Mouse (Mus musculus) myocyte (in vitro differentiated cells): ENCODE results near the gene Pex11g. TPM values are rescaled to one million over a fixed set of nuclear protein-coding genes. Genes with fewer than 3 reads are reported as not detected.

Experiments used
- H3K27me3 ChIP-seq: one replicate; pipeline ENCODE4 v1.6.1; 2011; ENCODE audit not compliant: control insufficient read depth, insufficient read depth, insufficient read length
- H3K36me3 ChIP-seq: one replicate; pipeline ENCODE4 v1.6.1; 2011; ENCODE audit not compliant: control insufficient read depth, insufficient read depth
- H3K4me2 ChIP-seq: one replicate; pipeline ENCODE4 v1.6.1; 2011; ENCODE audit warnings: low read depth, control low read depth
- H3K4me3 ChIP-seq: one replicate; pipeline ENCODE4 v1.5.1; 2011; ENCODE audit warnings: mild to moderate bottlenecking, control low read depth, moderate library complexity
- H3K79me2 ChIP-seq: one replicate; pipeline ENCODE4 v1.6.1; 2011; ENCODE audit not compliant: control insufficient read depth, insufficient read depth
- H3ac ChIP-seq: one replicate; pipeline ENCODE4 v1.6.1; 2011; ENCODE audit not compliant: control insufficient read depth, insufficient read length
- CEBPB ChIP-seq: IDR thresholded peaks from 2 replicates; pipeline ENCODE4 v1.6.1; 2011; ENCODE audit warnings: mild to moderate bottlenecking, moderate library complexity; ENCODE audit not compliant: poor library complexity, insufficient read depth, severe bottlenecking
- E2F4 ChIP-seq: IDR thresholded peaks from one replicate; pipeline ENCODE4 v1.6.1; 2011; ENCODE audit warnings: mild to moderate bottlenecking, control low read depth, moderate library complexity; ENCODE audit not compliant: insufficient read depth
- MAX ChIP-seq: IDR thresholded peaks from one replicate; pipeline ENCODE4 v1.6.1; 2011; ENCODE audit warnings: low read depth, mild to moderate bottlenecking, control low read depth
- MYOD1 ChIP-seq, 3 experiments: IDR thresholded peaks; one replicate each; pipeline ENCODE4 v1.6.1; 2011; ENCODE audit warnings: control low read depth in 2 of 3, low read depth in 2 of 3, mild to moderate bottlenecking in 2 of 3, moderate library complexity in 1 of 3; ENCODE audit not compliant: insufficient read length in 2 of 3, control insufficient read depth in 1 of 3
- MYOG ChIP-seq, 3 experiments: IDR thresholded peaks; one replicate each; pipeline ENCODE4 v1.6.1; 2011; ENCODE audit warnings: control low read depth in 2 of 3, low read depth in 2 of 3, mild to moderate bottlenecking in 2 of 3; ENCODE audit not compliant: insufficient read length in 2 of 3, control insufficient read depth in 1 of 3, insufficient read depth in 1 of 3
- POLR2A ChIP-seq: IDR thresholded peaks from one replicate; pipeline ENCODE4 v1.6.1; 2011; ENCODE audit warnings: low read depth, mild to moderate bottlenecking, control low read depth, moderate library complexity; ENCODE audit not compliant: insufficient read length
- POLR2AphosphoS2 ChIP-seq: IDR thresholded peaks from one replicate; pipeline ENCODE4 v1.6.1; 2011; ENCODE audit warnings: low read depth, control low read depth; ENCODE audit not compliant: insufficient read length
- REST ChIP-seq: IDR thresholded peaks from one replicate; pipeline ENCODE4 v1.6.1; 2011; ENCODE audit warnings: mild to moderate bottlenecking, control low read depth, moderate library complexity; ENCODE audit not compliant: insufficient read depth, insufficient read length
- SRF ChIP-seq: IDR thresholded peaks from one replicate; pipeline ENCODE4 v1.6.1; 2011; ENCODE audit warnings: low read depth; ENCODE audit not compliant: control insufficient read depth, insufficient read length
- TCF12 ChIP-seq: IDR thresholded peaks from one replicate; pipeline ENCODE4 v1.6.1; 2011; ENCODE audit warnings: mild to moderate bottlenecking, control low read depth; ENCODE audit not compliant: poor library complexity, insufficient read depth, severe bottlenecking
- TCF3 ChIP-seq: IDR thresholded peaks from one replicate; pipeline ENCODE4 v1.6.1; 2011; ENCODE audit warnings: low read depth, control low read depth; ENCODE audit not compliant: insufficient read length
- USF1 ChIP-seq: IDR thresholded peaks from one replicate; pipeline ENCODE4 v1.6.1; 2011; ENCODE audit warnings: low read depth, mild to moderate bottlenecking, control low read depth, moderate library complexity
- polyA plus RNA-seq: library from polyadenylated mRNA; unstranded; fragments of >200 nt; fragmentation: generic; extraction: Trizol; gene quantifications from one replicate; pipeline ENCODE4 v1.2.1, GENCODE M21; 2012; ENCODE audit warnings: missing spikeins

Gene Pex11g
- polyA plus RNA-seq, 1 experiment = 5.5 TPM

- TF ChIP-seq POLR2AphosphoS2 = no peak
- no peak for TF ChIP-seq TCF3
- no peak for TF ChIP-seq USF1
- TF ChIP-seq E2F4 = no peak
- TF ChIP-seq MYOG (IDR thresholded peaks at IDR 0.05; ENCODE audit: control insufficient read depth in 1 of 3, insufficient read depth in 1 of 3, insufficient read length in 2 of 3, low read depth in 2 of 3) = no peak
- TF ChIP-seq MAX = no peak
- TF ChIP-seq REST = no peak
- TF ChIP-seq SRF = no peak
- no peak for TF ChIP-seq POLR2A
- no peak for TF ChIP-seq CEBPB
- no peak for TF ChIP-seq MYOD1 (IDR thresholded peaks at IDR 0.05; ENCODE audit: control insufficient read depth in 1 of 3, insufficient read length in 2 of 3, low read depth in 2 of 3)
- TF ChIP-seq TCF12 = no peak
- Histone ChIP-seq H3K79me2 (no peaks in the 10 kb centered on the region), H3K4me3 (peak overlapping the region; percentile 39), H3K27me3 (no peaks in the 10 kb centered on the region), H3ac (peak overlapping the region; percentile 25), H3K36me3 (no peaks in the 10 kb centered on the region), H3K4me2 (peak overlapping the region; percentile 81)
Observed at GRCm38 (mm10) chr8:3467886-3468545, 536 bp upstream of the Pex11g start.

- Histone ChIP-seq H3K4me3 (no peak overlapping the region), H3K79me2 (no peaks in the 10 kb centered on the region), H3K36me3 (no peaks in the 10 kb centered on the region), H3ac (no peak overlapping the region), H3K4me2 (peak overlapping the region; percentile 29), H3K27me3 (no peaks in the 10 kb centered on the region)
- no peak for TF ChIP-seq CEBPB
- TF ChIP-seq MAX = no peak
- TF ChIP-seq SRF = no peak
- TF ChIP-seq REST = no peak
- no peak for TF ChIP-seq POLR2AphosphoS2
- TF ChIP-seq E2F4 = no peak
- TF ChIP-seq MYOD1 (IDR thresholded peaks at IDR 0.05; ENCODE audit: control insufficient read depth in 1 of 3, insufficient read length in 2 of 3, low read depth in 2 of 3) = peak; percentile 58 to 95 (median 95)
- TF ChIP-seq USF1 = no peak
- TF ChIP-seq POLR2A = no peak
- peak; percentile 88 for TF ChIP-seq TCF3
- peak; percentile 74 to 93 (median 90) for TF ChIP-seq MYOG (IDR thresholded peaks at IDR 0.05; ENCODE audit: control insufficient read depth in 1 of 3, insufficient read depth in 1 of 3, insufficient read length in 2 of 3, low read depth in 2 of 3)
- peak; percentile 93 for TF ChIP-seq TCF12
Observed at GRCm38 (mm10) chr8:3464309-3464708, 3.2 kb downstream of the Pex11g start.

- H3K4me3 ChIP-seq = no peak overlapping the region
- no peak overlapping the region for H3K4me2 ChIP-seq
- H3ac ChIP-seq = no peak overlapping the region
- no peaks in the 10 kb centered on the region for H3K36me3 ChIP-seq
- no peaks in the 10 kb centered on the region for H3K79me2 ChIP-seq
- TF ChIP-seq TCF12 (no peak), REST (no peak), POLR2AphosphoS2 (no peak), POLR2A (no peak), USF1 (no peak), SRF (no peak), TCF3 (no peak), E2F4 (no peak), MYOG (IDR thresholded peaks at IDR 0.05; ENCODE audit: control insufficient read depth in 1 of 3, insufficient read depth in 1 of 3, insufficient read length in 2 of 3, low read depth in 2 of 3) (no peak), CEBPB (no peak), MYOD1 (IDR thresholded peaks at IDR 0.05; ENCODE audit: control insufficient read depth in 1 of 3, insufficient read length in 2 of 3, low read depth in 2 of 3) (no peak), MAX (no peak)
- no peaks in the 10 kb centered on the region for H3K27me3 ChIP-seq
Observed at GRCm38 (mm10) chr8:3463248-3463647, 4.2 kb downstream of the Pex11g start.

GRCm38 (mm10) chr8:3451992-3452391 is 15.5 kb downstream of the Pex11g start:
- Histone ChIP-seq H3ac (no peak overlapping the region), H3K27me3 (no peaks in the 10 kb centered on the region), H3K4me2 (no peak overlapping the region), H3K4me3 (no peak overlapping the region), H3K79me2 (no peaks in the 10 kb centered on the region), H3K36me3 (peaks cover 12% of the 10 kb centered on the region)
- TF ChIP-seq TCF3 (no peak), MYOD1 (IDR thresholded peaks at IDR 0.05; ENCODE audit: control insufficient read depth in 1 of 3, insufficient read length in 2 of 3, low read depth in 2 of 3) (no peak), REST (no peak), CEBPB (no peak), MAX (no peak), SRF (no peak), USF1 (no peak), TCF12 (no peak), POLR2AphosphoS2 (no peak)

GRCm38 (mm10) chr8:3450670-3451069 is 16.8 kb downstream of the Pex11g start:
- Histone ChIP-seq H3K4me3 (no peak overlapping the region), H3ac (no peak overlapping the region), H3K27me3 (no peaks in the 10 kb centered on the region), H3K79me2 (no peaks in the 10 kb centered on the region), H3K36me3 (peaks cover 12% of the 10 kb centered on the region), H3K4me2 (no peak overlapping the region)
- TF ChIP-seq POLR2A (no peak), MYOG (IDR thresholded peaks at IDR 0.05; ENCODE audit: control insufficient read depth in 1 of 3, insufficient read depth in 1 of 3, insufficient read length in 2 of 3, low read depth in 2 of 3) (no peak), REST (no peak), MYOD1 (IDR thresholded peaks at IDR 0.05; ENCODE audit: control insufficient read depth in 1 of 3, insufficient read length in 2 of 3, low read depth in 2 of 3) (no peak), SRF (no peak)
